Mouse (Mus musculus) liver, adult 2 months (tissue): ENCODE results near the gene Pde8b. TPM values are rescaled to one million over a fixed set of nuclear protein-coding genes. Genes with fewer than 3 reads are reported as not detected.

Experiments used
- DNase-seq: peaks from one replicate; pipeline ENCODE4 v3.0.0-alpha.2; 2011; ENCODE audit warnings: low read depth, low spot score; ENCODE audit errors: extremely low read depth
- H3K27ac ChIP-seq: fragments of 200-500 bp; replicated peaks from 2 replicates; pipeline ENCODE4 v1.5.1; 2012; ENCODE audit warnings: low read depth, mild to moderate bottlenecking, control low read depth, inconsistent platforms, low read length; ENCODE audit not compliant: insufficient read depth
- H3K27me3 ChIP-seq: fragments of 200-500 bp; 2 replicates; pipeline ENCODE4 v1.6.1; 2012; ENCODE audit warnings: mild to moderate bottlenecking, moderate library complexity, low read length, inconsistent platforms; ENCODE audit not compliant: control insufficient read depth, insufficient read depth
- H3K36me3 ChIP-seq: fragments of 200-500 bp; 2 replicates; pipeline ENCODE4 v1.6.1; 2012; ENCODE audit warnings: low read length, inconsistent platforms; ENCODE audit not compliant: control insufficient read depth, insufficient read depth
- H3K4me1 ChIP-seq: fragments of 200-500 bp; 2 replicates; pipeline ENCODE4 v1.6.1; 2011; ENCODE audit warnings: low read length; ENCODE audit not compliant: control insufficient read depth, insufficient read depth
- H3K4me3 ChIP-seq: fragments of 200-500 bp; 2 replicates; pipeline ENCODE4 v1.5.1; 2011; ENCODE audit warnings: low read depth, mild to moderate bottlenecking, control low read depth, low read length, moderate library complexity; ENCODE audit not compliant: insufficient read depth
- H3K79me2 ChIP-seq: fragments of 200-500 bp; 2 replicates; pipeline ENCODE4 v1.6.1; 2012; ENCODE audit warnings: inconsistent platforms, mild to moderate bottlenecking, low read length, moderate library complexity; ENCODE audit not compliant: control insufficient read depth, insufficient read depth
- H3K9ac ChIP-seq: fragments of 200-500 bp; 2 replicates; pipeline ENCODE4 v1.6.1; 2012; ENCODE audit warnings: low read depth, mild to moderate bottlenecking, control low read depth, inconsistent platforms, low read length
- CTCF ChIP-seq: fragments of 200-500 bp; IDR thresholded peaks from 2 replicates; pipeline ENCODE4 v1.5.1; 2011; ENCODE audit warnings: low read depth, low read length, control low read depth
- POLR2A ChIP-seq: fragments of 200-500 bp; IDR thresholded peaks from 2 replicates; pipeline ENCODE4 v1.6.1; 2011; ENCODE audit warnings: low read length, control low read depth; ENCODE audit not compliant: insufficient read depth; ENCODE audit errors: extremely low read depth
- WGBS: fragments of 180-500 bp; shearing (Covaris S2); methylation state at CpG from one replicate; pipeline ENCODE4 v1.1.7; 2018; 5-methylcytosine and 5-hydroxymethylcytosine counted together
- polyA plus RNA-seq: library from polyadenylated mRNA; depleted of rRNA; stranded (reverse); fragments of >200 nt; gene quantifications from 2 replicates; pipeline ENCODE4 v1.2.3, GENCODE M21; 2012
- total RNA-seq: library from RNA; depleted of rRNA; stranded (reverse); fragments of >200 nt; gene quantifications from 2 replicates; pipeline ENCODE4 v1.2.3, GENCODE M21; 2014

Gene Pde8b
- total and polyA plus RNA-seq, 2 experiments: 1.4 to 1.5 TPM

DNA sequence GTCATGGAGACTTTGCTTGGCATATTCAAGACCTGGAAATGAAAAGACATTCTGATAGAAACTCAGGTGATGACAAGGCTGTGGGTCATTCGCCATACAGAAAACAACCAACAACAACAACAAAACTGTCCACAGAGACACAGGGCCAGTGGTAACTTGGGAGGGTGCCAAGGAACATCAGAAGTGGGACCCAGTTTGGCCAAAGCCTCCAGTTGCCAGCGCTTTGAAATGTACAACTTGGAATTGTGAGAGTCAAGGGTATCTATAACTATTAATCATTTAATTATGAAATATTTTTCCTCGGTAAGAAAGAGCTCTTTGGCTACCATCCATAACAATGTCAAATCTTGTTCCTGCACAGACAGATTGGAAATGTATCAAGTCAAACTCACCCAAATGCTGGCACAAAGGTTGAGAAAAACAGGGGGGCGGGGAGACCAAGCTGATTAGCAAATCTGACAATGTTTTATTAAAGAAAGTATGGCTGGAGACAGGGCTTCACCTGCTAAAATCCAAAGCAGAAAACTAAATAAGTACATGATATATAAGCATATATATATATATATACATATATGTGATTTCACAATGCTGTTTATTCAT, 28.4 kb upstream of the Pde8b start:
- H3K9ac ChIP-seq: no peak overlapping the region
- H3K4me3 ChIP-seq: no peak overlapping the region
- no peaks in the 10 kb centered on the region; the same call in 1 of the 2 replicates for H3K4me1 ChIP-seq
- DNase-seq: peak; percentile 6
- H3K79me2 ChIP-seq: no peaks in the 10 kb centered on the region
- H3K27me3 ChIP-seq: no peaks in the 10 kb centered on the region
- 57% methylated on average over 4 of the region's 4 CpGs for WGBS
- no peak overlapping the region for H3K27ac ChIP-seq
- TF ChIP-seq POLR2A (no peak), CTCF (no peak)
- no peaks in the 10 kb centered on the region for H3K36me3 ChIP-seq

DNA sequence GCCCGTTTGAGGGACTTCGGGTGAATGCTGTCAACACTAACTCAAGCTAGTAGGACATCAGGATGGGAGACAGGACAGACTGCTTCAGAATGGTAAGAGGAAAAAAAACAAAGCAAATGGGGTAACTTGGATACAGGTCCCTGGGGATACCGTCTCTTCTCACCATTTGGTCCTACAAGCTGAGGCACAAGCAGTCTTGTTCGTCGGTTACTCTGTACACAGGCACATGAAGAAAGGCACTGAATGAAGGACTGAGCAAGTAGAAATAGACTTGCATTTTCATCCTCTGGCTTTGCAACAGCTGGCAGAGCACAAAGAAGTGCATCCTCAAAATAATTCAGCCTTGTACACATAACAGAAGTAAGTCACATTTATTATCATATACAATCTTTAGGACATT, 14.6 kb upstream of the Pde8b start:
- H3K9ac ChIP-seq: no peak overlapping the region
- no peaks in the 10 kb centered on the region for H3K4me1 ChIP-seq
- H3K36me3 ChIP-seq: no peaks in the 10 kb centered on the region
- WGBS: 90% methylated on average over 5 of the region's 5 CpGs
- H3K27me3 ChIP-seq: no peaks in the 10 kb centered on the region
- no peaks in the 10 kb centered on the region for H3K79me2 ChIP-seq
- H3K4me3 ChIP-seq: no peak overlapping the region
- DNase-seq: no peak
- TF ChIP-seq POLR2A (no peak), CTCF (no peak)
- no peak overlapping the region for H3K27ac ChIP-seq

DNA sequence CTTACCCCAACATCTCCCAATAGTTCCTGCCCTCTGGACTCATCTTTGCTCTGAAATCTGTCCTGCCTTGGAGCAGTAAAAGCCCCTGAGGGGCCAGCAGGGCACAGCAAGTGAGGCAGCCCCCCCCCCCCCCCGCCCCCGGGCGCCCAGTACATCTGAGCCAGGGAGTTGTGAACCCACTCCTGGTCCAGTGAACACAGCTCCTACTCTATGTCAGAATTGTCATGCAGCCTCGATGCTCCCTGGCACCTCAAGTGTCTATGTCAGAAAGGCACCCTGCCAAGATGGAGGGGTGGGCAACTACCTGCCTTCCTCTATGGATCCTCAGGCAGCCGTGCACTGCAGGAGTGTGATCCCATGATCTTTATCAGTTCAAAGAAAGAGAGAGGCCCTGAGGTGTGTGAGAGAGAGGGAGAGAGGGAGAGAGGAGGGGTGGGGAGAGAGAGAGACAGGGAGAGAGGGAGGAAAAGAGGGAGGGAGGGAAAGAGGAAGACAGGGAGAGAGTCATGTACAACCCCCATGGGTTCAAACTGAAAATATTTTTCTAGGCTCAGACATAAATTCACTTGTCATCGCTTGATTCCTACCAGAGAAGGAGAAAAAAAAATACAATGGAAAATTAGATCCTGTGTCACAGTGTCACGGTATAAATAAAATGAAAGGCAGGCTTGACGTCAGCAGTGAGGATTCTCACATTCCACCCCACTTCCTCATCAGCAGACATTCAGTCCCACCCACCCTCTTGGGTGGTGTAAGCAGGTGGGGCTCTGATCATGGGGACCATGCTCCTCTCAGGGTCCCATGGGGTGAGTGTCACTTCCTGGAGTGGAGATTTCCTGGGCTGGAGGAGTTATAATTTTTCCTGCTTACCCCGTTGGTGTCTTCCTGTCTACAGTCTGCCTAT, 11.0 kb upstream of the Pde8b start:
- H3K36me3 ChIP-seq: no peaks in the 10 kb centered on the region
- H3K9ac ChIP-seq: no peak overlapping the region
- no peaks in the 10 kb centered on the region for H3K79me2 ChIP-seq
- H3K27me3 ChIP-seq: no peaks in the 10 kb centered on the region
- H3K4me3 ChIP-seq: no peak overlapping the region
- H3K27ac ChIP-seq: no peak overlapping the region
- DNase-seq: no peak
- WGBS: 79% methylated on average over 9 of the region's 9 CpGs
- peaks cover 2% of the 10 kb centered on the region; the same call in 1 of the 2 replicates for H3K4me1 ChIP-seq
- TF ChIP-seq CTCF: no peak
- TF ChIP-seq POLR2A: no peak

DNA sequence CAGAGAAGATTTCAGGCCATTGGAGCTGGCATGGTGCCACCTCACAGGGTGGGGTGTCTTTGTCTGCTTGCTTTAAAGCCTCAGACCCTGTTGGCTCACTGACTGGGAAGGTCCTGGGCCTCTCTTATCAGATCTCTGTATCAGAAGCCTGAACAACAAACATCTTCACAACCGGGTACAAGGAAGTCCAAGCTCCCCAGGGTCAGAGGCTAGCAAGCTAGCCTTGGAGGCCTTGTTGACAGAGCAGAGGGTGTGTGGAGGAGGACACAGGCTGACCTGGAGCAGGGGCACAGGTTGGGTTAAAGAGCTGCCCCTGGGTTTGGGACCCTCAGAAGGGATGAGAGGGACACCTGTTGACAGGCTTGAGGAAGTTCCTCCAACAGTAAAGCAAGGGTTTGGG, 10.3 kb upstream of the Pde8b start:
- H3K79me2 ChIP-seq: no peaks in the 10 kb centered on the region
- WGBS: 67% methylated on average over 1 of the region's 1 CpGs
- H3K27me3 ChIP-seq: no peaks in the 10 kb centered on the region
- no peak overlapping the region for H3K4me3 ChIP-seq
- TF ChIP-seq CTCF: no peak
- H3K27ac ChIP-seq: no peak overlapping the region
- DNase-seq: no peak
- no peak overlapping the region for H3K9ac ChIP-seq
- no peaks in the 10 kb centered on the region for H3K36me3 ChIP-seq
- H3K4me1 ChIP-seq: peaks cover 2% of the 10 kb centered on the region; the same call in 1 of the 2 replicates

DNA sequence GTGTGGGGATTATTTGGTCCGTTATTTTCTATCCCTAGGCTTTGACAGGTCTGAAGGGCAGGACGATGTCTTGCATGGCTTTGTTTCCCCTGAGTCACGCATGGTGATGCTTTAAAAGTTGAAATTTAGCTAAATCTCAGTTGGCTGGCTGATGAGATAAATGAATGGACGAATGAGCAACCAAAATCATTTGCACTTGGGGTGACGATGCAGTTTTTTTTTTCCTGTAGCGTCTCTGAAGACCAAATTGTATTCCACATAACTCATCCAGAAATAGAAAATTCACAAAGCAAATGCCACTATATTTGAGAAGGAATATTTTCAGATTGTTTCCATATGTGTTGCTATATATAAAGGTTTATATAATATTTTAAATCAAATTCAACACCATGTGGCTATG, 6.9 kb upstream of the Pde8b start:
- no peak overlapping the region for H3K9ac ChIP-seq
- no peaks in the 10 kb centered on the region for H3K36me3 ChIP-seq
- DNase-seq: no peak
- no peaks in the 10 kb centered on the region for H3K27me3 ChIP-seq
- H3K27ac ChIP-seq: no peak overlapping the region
- WGBS: 92% methylated on average over 6 of the region's 6 CpGs
- peaks cover 2% of the 10 kb centered on the region; the same call in 1 of the 2 replicates for H3K4me1 ChIP-seq
- H3K4me3 ChIP-seq: no peak overlapping the region
- H3K79me2 ChIP-seq: no peaks in the 10 kb centered on the region
- TF ChIP-seq POLR2A (no peak), CTCF (no peak)

DNA sequence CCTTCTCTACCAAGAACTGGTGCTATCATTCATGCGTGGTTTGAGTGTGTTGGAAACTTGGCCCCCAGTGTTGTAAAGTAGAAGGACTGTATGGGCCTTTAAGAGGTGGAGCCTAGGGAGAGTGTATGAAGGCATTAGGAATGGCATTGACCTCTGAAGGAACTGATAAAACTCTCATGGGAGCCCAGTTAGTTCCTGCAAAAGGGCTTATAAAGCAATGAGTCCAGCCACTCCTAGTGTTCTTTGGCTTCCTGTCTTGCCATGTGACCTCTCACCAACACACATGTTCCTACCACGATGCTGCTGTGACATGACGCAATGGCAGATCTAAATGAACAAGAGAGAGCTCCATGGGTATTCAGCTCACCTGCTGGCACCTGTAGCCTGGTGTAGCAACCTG, 4.9 kb upstream of the Pde8b start:
- Histone ChIP-seq H3K4me3 (no peak overlapping the region), H3K79me2 (no peaks in the 10 kb centered on the region), H3K36me3 (no peaks in the 10 kb centered on the region), H3K27ac (no peak overlapping the region), H3K27me3 (no peaks in the 10 kb centered on the region), H3K9ac (no peak overlapping the region), H3K4me1 (peaks cover 2% of the 10 kb centered on the region; the same call in 1 of the 2 replicates)
- TF ChIP-seq POLR2A (no peak), CTCF (no peak)
- WGBS: 60% methylated on average over 3 of the region's 3 CpGs
- DNase-seq: no peak
